Comparison of ENCODE assay signal across 13 mouse cellular contexts in genomic region chr1:23906082-23906481, GRCm38 (mm10). TPM values are rescaled to one million over a fixed set of nuclear protein-coding genes. Genes with fewer than 3 reads are reported as not detected.
DNase-seq lines count a peak whose midpoint lies in the region; ATAC-seq and TF ChIP-seq lines count a peak whose summit lies in the region.
"Had no signal": no experiment of that assay in that cellular context is flagged by ENCODE, and none has a peak within 500 bp of the region (broad histone marks: within the 10 kb centered on the region; RNA-seq: fewer than 3 reads in every experiment).

No protein-coding gene starts in this region.

- H3K4me1 ChIP-seq in forebrain, embryonic 14.5 days (ENCODE audit: control insufficient read depth, insufficient read depth, low read length), result no peaks in the 10 kb centered on the region
- 0 out of 2 replicates have a peak, but pooled peaks cover 3% of the 10 kb centered on the region for H3K4me1 ChIP-seq in forebrain, embryonic 12.5 days
- H3K4me1 ChIP-seq in liver, postnatal 0 days (ENCODE audit: insufficient read depth), result peaks cover 4% of the 10 kb centered on the region; the same call in 1 of the 2 replicates
- H3K4me1 ChIP-seq: forebrain, embryonic 10.5 days; hindbrain, embryonic 12.5 days had no signal

- H3K27me3 ChIP-seq in forebrain, embryonic 14.5 days (replicated peaks; ENCODE audit: control insufficient read depth, insufficient read depth, low read length), result no peaks in the 10 kb centered on the region
- H3K27me3 ChIP-seq in forebrain, embryonic 12.5 days, result no peaks in the 10 kb centered on the region
- H3K27me3 ChIP-seq in liver, postnatal 0 days (ENCODE audit: insufficient read depth, low read length), result no peaks in the 10 kb centered on the region
- H3K27me3 ChIP-seq: hindbrain, embryonic 12.5 days had no signal

- TF ChIP-seq EP300 in liver, postnatal 0 days (IDR thresholded peaks at IDR 0.05; ENCODE audit: low read depth), result no peak

- no peak overlapping the region for H3K4me2 ChIP-seq in forebrain, embryonic 14.5 days (ENCODE audit: low read length)
- no peak overlapping the region for H3K4me2 ChIP-seq in forebrain, embryonic 12.5 days
- no peak overlapping the region for H3K4me2 ChIP-seq in liver, postnatal 0 days (ENCODE audit: low read depth, low read length)
- H3K4me2 ChIP-seq: hindbrain, embryonic 12.5 days had no signal

- H3K27ac ChIP-seq in forebrain, embryonic 14.5 days (ENCODE audit: low read depth, low read length), result no peak overlapping the region
- H3K27ac ChIP-seq in forebrain, embryonic 12.5 days, result no peak overlapping the region
- H3K27ac ChIP-seq in liver, postnatal 0 days (ENCODE audit: low read depth), result no peak overlapping the region
- H3K27ac ChIP-seq: forebrain, embryonic 10.5 days; hindbrain, embryonic 12.5 days had no signal

- H3K4me3 ChIP-seq in forebrain, embryonic 14.5 days (ENCODE audit: low read depth, low read length), result no peak overlapping the region
- H3K4me3 ChIP-seq in forebrain, embryonic 12.5 days (replicated peaks), result no peak overlapping the region
- no peak overlapping the region for H3K4me3 ChIP-seq in liver, postnatal 0 days (ENCODE audit: low read depth, low read length)
- H3K4me3 ChIP-seq: forebrain, embryonic 10.5 days; hindbrain, embryonic 12.5 days had no signal

- TF ChIP-seq CTCF in liver, postnatal 0 days (IDR thresholded peaks at IDR 0.05; ENCODE audit: low read depth), result peak; percentile 54

- no peak overlapping the region for H3K9ac ChIP-seq in forebrain, embryonic 14.5 days (ENCODE audit: low read length)
- H3K9ac ChIP-seq in forebrain, embryonic 12.5 days, result no peak overlapping the region
- H3K9ac ChIP-seq in liver, postnatal 0 days (replicated peaks), result no peak overlapping the region
- H3K9ac ChIP-seq: hindbrain, embryonic 12.5 days had no signal

- ATAC-seq in forebrain, embryonic 14.5 days, result no peak
- ATAC-seq in forebrain, embryonic 12.5 days (ENCODE audit: low FRiP score), result no peak
- no peak for ATAC-seq in liver, postnatal 0 days
- ATAC-seq in neutrophil, adult 5-6 weeks (ENCODE audit: extremely low read depth, insufficient number of reproducible peaks, low FRiP score, poor library complexity, severe bottlenecking), result 0 out of 2 replicates have a peak, but pooled peaks have one; percentile 39

- intact Hi-C loops in heart, postnatal 25 days (cut with DNase I), result loop anchor here (2.0 kb wide), 1 partner anchor 15 kb away; no protein-coding TSS in a partner anchor

- H3K9me3 ChIP-seq in forebrain, embryonic 14.5 days (replicated peaks; ENCODE audit: control insufficient read depth, low read length), result no peaks in the 10 kb centered on the region
- no peaks in the 10 kb centered on the region for H3K9me3 ChIP-seq in forebrain, embryonic 12.5 days
- H3K9me3 ChIP-seq in liver, postnatal 0 days (ENCODE audit: low read length), result no peaks in the 10 kb centered on the region
- H3K9me3 ChIP-seq: forebrain, embryonic 10.5 days; hindbrain, embryonic 12.5 days had no signal

- H3K36me3 ChIP-seq in forebrain, embryonic 14.5 days (ENCODE audit: control insufficient read depth, insufficient read depth, low read length), result no peaks in the 10 kb centered on the region
- no peaks in the 10 kb centered on the region for H3K36me3 ChIP-seq in forebrain, embryonic 12.5 days (replicated peaks)
- H3K36me3 ChIP-seq in liver, postnatal 0 days (replicated peaks; ENCODE audit: insufficient read depth, low read length), result no peaks in the 10 kb centered on the region
- H3K36me3 ChIP-seq: hindbrain, embryonic 12.5 days had no signal

- peak; percentile 68 for DNase-seq in forebrain, embryonic 14.5 days (ENCODE audit: low spot score)
- DNase-seq in liver, postnatal 0 days, result no peak
- DNase-seq in liver, result no peak
- peak; percentile 48 for DNase-seq in MN1 (ENCODE audit: low spot score)
- no peak for DNase-seq in heart, postnatal 25 days (ENCODE audit: low spot score)
- no peak for DNase-seq in right cerebral cortex, postnatal 25 days
- DNase-seq: kidney, postnatal 25 days; left cerebral cortex, postnatal 4 days; lung, postnatal 36 days had no signal

RNA-seq across cellular contexts. Expression of gene Smap1, which starts 16.0 kb away (rescaled TPM):
- polyA plus RNA-seq in forebrain, embryonic 14.5 days (2014; fragmentation: Nextera tagmentation; extraction: Ambion mirVana), result 46.1 and 53.7 TPM in 2 replicates
- polyA plus RNA-seq in forebrain, embryonic 12.5 days (2016; fragmentation: Nextera tagmentation; extraction: Ambion mirVana), result 56.5 and 60.9 TPM in 2 replicates
- polyA plus RNA-seq in liver, postnatal 0 days (2015; fragmentation: Nextera tagmentation; extraction: Ambion mirVana), result 29.8 and 33.2 TPM in 2 replicates
- total RNA-seq in neutrophil, adult 5-6 weeks (2017), result 45.9 and 52.1 TPM in 2 replicates
- total RNA-seq in heart, postnatal 25 days (2021), result 10 to 100 TPM; 21.8 to 22.0 TPM

Comparison
In these comparisons a context has a peak if more than half of its experiments do, and no peak if none do; other contexts are left out.
1. DNase-seq: peak in forebrain, embryonic 14.5 days (single experiment) and MN1 (single experiment); none in liver, postnatal 0 days (single experiment), liver (single experiment), heart, postnatal 25 days (single experiment) and right cerebral cortex, postnatal 25 days (single experiment).